Mouse (Mus musculus) spleen, postnatal 14 days (tissue): ENCODE measurements at regions not wholly inside any gene's neighbourhood (a gene's known extent, or its start where the extent isn't known, plus 50 kb on each side); places are given as distances from the start of the nearest gene placed in this dataset.

Source experiments
- DNase-seq, 2 experiments: peaks; one replicate each; pipeline ENCODE4 v3.0.0; 2021 to 2022; ENCODE audit warnings: low spot score in 2 of 2

DNA sequence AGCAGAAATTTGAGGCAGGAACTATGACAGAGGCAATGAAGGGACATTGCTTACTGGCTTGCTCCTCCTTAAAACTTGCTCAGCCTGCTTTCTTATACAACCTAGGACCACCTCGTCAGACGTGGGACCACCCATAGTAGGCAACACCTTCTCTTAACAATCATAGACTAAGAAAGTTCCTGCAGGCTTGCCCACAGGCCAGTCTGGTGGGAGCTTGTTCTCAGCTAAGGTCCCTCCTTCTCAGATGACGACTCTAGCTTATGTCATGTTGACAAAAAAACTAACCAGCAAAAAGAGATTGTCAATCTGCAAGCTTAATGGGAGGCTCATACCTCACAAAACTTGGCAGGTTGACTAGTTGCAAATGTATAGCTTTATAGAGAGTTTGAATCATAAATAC, 56.5 kb upstream of the Lsm6 start:
- DNase-seq = no peak

DNA sequence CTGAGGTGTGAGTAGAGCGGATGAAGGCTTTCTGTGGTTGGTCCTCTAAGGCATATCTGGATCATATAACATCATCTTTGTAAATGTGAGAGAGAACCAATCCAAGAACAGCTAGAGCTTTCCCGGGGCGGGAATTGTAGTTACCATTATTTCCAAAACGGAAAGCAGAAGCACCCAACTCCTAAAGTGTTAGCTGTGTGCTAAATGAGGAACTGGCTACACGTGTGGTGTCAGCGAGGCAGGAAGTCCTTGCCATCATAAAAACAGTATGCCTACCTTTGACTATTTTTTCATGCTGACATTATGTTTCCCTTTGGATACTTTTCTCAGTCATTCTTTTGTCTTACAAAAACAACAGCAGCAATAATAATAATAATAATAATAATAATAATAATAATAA, 68.8 kb upstream of the Lsm6 start:
- no peak for DNase-seq

DNA sequence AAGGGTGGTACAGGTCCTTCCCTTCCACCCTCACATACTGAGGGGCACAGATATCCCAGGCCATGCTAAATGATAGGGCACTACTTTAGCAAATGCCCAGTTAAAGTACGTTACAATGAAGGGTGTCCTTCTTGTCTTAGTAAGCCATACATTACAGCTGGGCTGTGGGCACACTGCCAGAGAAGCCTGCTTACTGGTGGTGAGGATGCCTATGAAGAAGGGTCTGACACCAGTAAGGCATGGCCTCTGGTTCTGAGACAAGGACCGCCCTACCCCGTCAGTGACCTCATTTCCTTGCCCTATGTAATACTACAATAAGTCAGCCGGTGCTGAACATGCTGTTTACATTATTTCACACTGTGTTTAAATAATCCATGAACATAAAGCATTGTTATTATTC, 69.6 kb upstream of the Lsm6 start:
- no peak for DNase-seq

DNA sequence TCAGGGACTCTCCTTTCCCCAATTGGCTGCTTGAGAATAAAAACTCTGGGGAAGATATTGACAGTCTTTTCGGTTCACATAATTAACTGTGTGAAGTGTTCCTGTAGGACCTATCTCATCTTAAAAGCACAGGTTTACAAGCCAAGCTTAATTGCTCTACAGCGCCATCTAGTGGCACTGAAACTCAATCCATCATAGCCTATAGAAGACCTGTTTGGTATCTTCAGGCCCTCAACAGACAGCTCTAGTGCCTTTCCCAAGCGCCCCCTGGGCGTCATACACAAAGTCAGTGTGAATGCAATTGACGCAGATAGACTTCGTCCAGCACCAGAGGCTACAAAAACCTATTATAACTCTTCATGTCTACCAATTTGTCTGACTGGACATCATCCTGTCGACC, 78.9 kb upstream of the Lsm6 start:
- peak; percentile 13 to 54 for DNase-seq

DNA sequence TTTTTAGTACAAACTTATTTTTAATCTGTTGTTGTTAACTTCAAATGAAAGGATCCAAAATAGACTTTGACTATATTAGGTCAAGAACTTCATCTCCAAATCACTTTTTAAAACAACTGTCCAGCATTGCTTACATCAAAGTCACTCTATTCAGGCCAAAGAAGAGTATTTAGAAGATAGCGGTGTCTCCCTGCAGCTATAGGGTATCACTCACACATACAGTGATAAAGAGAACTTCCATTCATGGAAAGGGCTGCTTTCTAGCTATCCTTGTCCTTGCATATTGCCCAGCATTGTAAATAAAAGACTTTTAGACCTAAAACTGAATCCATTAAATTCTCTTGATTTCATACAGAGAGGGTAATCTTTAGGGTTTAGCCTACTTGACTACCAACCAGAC, 82.1 kb upstream of the Lsm6 start:
- no peak for DNase-seq

DNA sequence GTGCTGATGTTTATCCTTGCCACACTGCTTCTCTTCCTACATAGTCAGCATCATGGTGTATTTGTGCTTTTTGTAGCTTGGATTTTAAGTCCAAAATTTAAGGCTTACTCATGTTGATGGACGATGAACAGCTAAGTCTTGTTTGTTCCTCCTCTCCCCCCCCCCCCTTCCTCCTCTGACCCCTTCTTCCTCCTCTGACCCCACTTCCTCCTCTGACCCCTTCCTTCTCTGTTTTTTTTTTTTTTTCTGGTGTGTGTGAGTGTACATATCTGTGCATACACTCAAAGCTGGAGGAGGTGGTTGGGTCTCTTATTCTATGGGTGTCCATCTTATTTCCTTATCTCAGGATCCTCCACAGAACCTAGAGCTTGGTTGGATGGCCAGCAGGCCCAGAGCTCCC, 87.0 kb upstream of the Lsm6 start:
- no peak for DNase-seq

- no peak for DNase-seq
Observed at GRCm38 (mm10) chr8:78911288-78911873, 90.4 kb upstream of the Lsm6 start.

DNA sequence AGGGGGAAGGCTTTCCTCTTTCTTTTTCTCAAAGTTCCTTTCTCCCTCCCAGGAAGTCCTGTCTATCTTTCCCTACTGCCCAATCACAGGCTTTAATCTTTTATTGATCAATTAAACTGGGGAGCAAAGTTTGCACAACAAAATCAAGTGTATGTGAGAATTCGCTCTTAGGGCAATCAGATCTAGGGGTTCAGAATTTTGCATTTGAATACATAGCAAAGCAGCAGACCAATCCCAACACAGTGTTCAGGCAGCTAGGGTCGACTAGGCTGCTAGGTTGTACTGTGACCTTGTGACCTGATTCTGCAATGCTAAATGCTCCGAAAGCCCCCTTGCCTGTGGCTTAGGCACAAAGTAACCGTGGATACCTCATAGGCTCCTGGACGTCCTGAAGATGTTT, 91.5 kb upstream of the Lsm6 start:
- DNase-seq = no peak

DNA sequence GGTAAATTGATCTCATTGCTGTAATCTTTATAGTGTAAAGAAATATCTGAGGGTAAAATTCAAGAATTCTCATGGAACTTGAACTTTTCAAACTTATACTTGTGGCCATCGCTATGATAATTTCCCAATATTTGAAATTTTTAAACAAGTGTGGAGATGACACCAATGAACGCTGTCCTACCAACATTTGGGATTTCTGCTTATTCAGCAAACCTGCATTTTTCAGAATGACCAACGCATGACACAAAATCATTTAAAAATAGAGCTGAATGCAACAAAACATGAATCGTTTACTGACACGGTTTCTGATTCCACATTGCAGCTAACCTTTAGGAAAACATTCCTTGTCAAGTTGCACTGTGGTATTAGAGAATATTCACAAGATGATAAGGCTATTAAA, 92.9 kb upstream of the Lsm6 start:
- DNase-seq = no peak

GRCm38 (mm10) chr8:78930610-78931397, 97.4 kb upstream of the Zfp827 start:
- no peak for DNase-seq

GRCm38 (mm10) chr8:78932069-78932468, 96.2 kb upstream of the Zfp827 start:
- no peak for DNase-seq

DNA sequence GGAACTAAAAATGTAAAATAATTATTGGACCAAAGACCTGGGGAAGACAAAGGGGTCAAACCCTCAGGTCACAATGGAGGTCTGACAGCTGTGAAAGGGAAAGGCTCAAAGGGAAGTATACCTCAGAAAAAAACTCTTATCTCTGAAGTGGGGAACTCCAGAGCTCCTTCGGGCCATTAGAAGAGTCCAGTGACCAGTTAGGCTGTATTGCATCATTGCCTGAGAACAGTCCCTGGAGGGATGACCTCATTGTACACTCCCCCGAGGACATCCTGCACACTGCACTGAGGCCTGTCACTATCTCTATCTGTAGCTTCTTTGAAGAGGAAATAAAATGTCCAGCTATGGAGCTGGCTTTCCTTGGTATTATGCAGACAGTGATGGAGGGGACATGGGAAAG, 88.2 kb upstream of the Zfp827 start:
- no peak for DNase-seq

GRCm38 (mm10) chr8:78941558-78941957, 86.7 kb upstream of the Zfp827 start:
- no peak for DNase-seq

DNA sequence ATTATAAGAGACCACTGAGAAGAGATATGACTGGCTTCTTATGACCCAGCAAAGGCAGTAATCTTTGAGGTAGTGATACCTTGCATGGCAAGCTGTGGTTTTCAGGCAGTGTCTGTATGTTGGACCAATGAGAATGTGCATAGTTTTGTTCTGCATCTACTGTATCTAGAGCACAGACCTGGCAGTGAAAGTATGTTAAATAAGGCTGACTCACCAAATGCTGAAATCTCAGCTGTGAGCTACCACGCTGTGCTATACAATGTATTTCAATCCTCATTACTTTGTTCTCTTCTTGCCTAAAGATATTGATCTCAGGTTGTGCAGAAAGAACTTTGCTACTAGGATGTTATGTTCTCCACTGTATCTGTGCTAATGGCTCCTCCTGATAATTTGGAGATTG, 83.9 kb upstream of the Zfp827 start:
- DNase-seq = no peak

- no peak for DNase-seq
Observed at GRCm38 (mm10) chr8:78945607-78946006, 82.6 kb upstream of the Zfp827 start.

GRCm38 (mm10) chr8:78946085-78946484, 82.2 kb upstream of the Zfp827 start:
- no peak for DNase-seq

DNA sequence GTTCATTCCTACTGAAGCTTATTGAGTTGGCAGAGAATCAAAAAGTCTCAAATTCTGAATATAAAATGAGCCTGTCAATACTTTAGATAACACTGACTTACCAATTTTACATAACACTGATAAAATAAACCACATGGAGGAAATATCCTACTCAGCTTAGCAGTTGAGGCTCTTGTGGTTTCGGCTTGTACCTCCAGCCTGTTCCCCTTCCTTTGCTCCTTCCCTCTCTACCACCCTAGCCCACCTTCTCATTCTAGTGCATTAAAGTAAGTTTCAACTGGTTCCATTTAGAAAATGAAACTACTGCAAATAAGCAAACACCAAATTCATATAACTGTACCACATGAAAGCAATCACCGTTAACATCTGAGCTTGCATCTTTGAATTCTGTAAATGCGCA, 53.2 kb upstream of the Zfp827 start:
- DNase-seq = no peak
